Comparison of ENCODE assay signal across 35 mouse cellular contexts in genomic region chr7:137116246-137116645, GRCm38 (mm10).
"Had no signal": no experiment of that assay in that cellular context is flagged by ENCODE, and none has a peak within 500 bp of the region (broad histone marks: within the 10 kb centered on the region; RNA-seq: fewer than 3 reads in every experiment).

No protein-coding gene starts in this region.

- H3K27me3 ChIP-seq: heart, embryonic 12.5 days; heart, embryonic 15.5 days; hindbrain, embryonic 12.5 days; hindbrain, embryonic 13.5 days; hindbrain, embryonic 15.5 days; intestine, embryonic 15.5 days; kidney, embryonic 15.5 days had no signal

- H3K4me3 ChIP-seq: heart, embryonic 10.5 days; heart, embryonic 12.5 days; heart, embryonic 13.5 days; heart, embryonic 15.5 days; hindbrain, embryonic 10.5 days; hindbrain, embryonic 12.5 days; hindbrain, embryonic 13.5 days; hindbrain, embryonic 15.5 days; intestine, embryonic 15.5 days; kidney, embryonic 15.5 days; layer of hippocampus, adult 2 months had no signal

- ATAC-seq: hindbrain, embryonic 16.5 days; hindbrain, postnatal 0 days; inflammation-experienced regulatory T-cells, adult 6 months; intestine, embryonic 15.5 days; intestine, embryonic 16.5 days; intestine, postnatal 0 days had no signal

- H3K4me1 ChIP-seq: intestine, embryonic 15.5 days had no signal

- H3K27ac ChIP-seq: heart, embryonic 10.5 days; heart, embryonic 13.5 days; heart, embryonic 15.5 days; hindbrain, embryonic 10.5 days; hindbrain, embryonic 12.5 days; hindbrain, embryonic 13.5 days; hindbrain, embryonic 14.5 days; hindbrain, embryonic 15.5 days; hindbrain, postnatal 0 days; intestine, embryonic 15.5 days; kidney, embryonic 15.5 days; kidney, postnatal 0 days; layer of hippocampus, adult 2 months had no signal

- H3K36me3 ChIP-seq: heart, embryonic 10.5 days; heart, embryonic 12.5 days; heart, embryonic 13.5 days; heart, embryonic 15.5 days; hindbrain, embryonic 10.5 days; hindbrain, embryonic 12.5 days; hindbrain, embryonic 13.5 days; hindbrain, embryonic 15.5 days; intestine, embryonic 15.5 days; kidney, embryonic 15.5 days had no signal

- H3K4me2 ChIP-seq: heart, embryonic 11.5 days; heart, embryonic 12.5 days; heart, embryonic 13.5 days; heart, embryonic 15.5 days; hindbrain, embryonic 12.5 days; hindbrain, embryonic 13.5 days; hindbrain, embryonic 14.5 days; hindbrain, embryonic 15.5 days; intestine, embryonic 15.5 days; kidney, embryonic 15.5 days had no signal

- H3K9me3 ChIP-seq: intestine, embryonic 15.5 days had no signal

- DNase-seq: heart, postnatal 10 days; heart, postnatal 14 days; heart, postnatal 36 days; heart, postnatal 4 days; kidney, adult 11 months; kidney, adult 18-20 months; kidney, adult 2 months; kidney, adult 8-10 months; kidney, adult 9 months; kidney, postnatal 10 days; kidney, postnatal 14 days; kidney, postnatal 25 days; kidney, postnatal 36 days; kidney, postnatal 4 days; layer of hippocampus, adult 9-11 months; layer of hippocampus, postnatal 36 days had no signal

- H3K9ac ChIP-seq: heart, embryonic 12.5 days; heart, embryonic 13.5 days; heart, embryonic 15.5 days; hindbrain, embryonic 12.5 days; hindbrain, embryonic 13.5 days; hindbrain, embryonic 14.5 days; hindbrain, embryonic 15.5 days; intestine, embryonic 15.5 days; kidney, embryonic 15.5 days had no signal
